Mouse (Mus musculus): ENCODE data around the gene Rasl10b. TPM values are rescaled to one million over a fixed set of nuclear protein-coding genes. Genes with fewer than 3 reads are reported as not detected.

The Rasl10b gene
- polyA plus RNA-seq (2012; rRNA removed) = 0.05 and 0.07 TPM in 2 replicates

GRCm38 (mm10) chr11:83409087-83409754 lies at the start of gene Rasl10b:
Rasl10b (plus strand) TSS chr11:83409137.

GRCm38 (mm10) chr11:83429355-83429754 lies 20.4 kb downstream of the Rasl10b start, which contains the start of gene Gas2l2:
Gas2l2 (minus strand) TSS chr11:83429455.

GRCm38 (mm10) chr11:83437377-83437776 lies 28.4 kb downstream of the Rasl10b start, which contains the start of gene 1700020L24Rik:
1700020L24Rik (plus strand) TSS chr11:83437677.

GRCm38 (mm10) chr11:83462711-83463244 lies 53.8 kb downstream of the Rasl10b start, which contains the start of gene Mmp28:
Mmp28 (minus strand) TSS chr11:83463071.

Other genes starting within 250 kb of the Rasl10b start
- 22.5 and 26.4 TPM in 2 replicates for gene Slfn4, start 234.0 kb upstream of the Rasl10b start, polyA plus RNA-seq (2012; rRNA removed)
- gene Slfn3, start 217.8 kb upstream of the Rasl10b start, polyA plus RNA-seq (2012; rRNA removed) = 1.6 and 1.8 TPM in 2 replicates
- gene Slfn14, start 122.4 kb upstream of the Rasl10b start, polyA plus RNA-seq (2012; rRNA removed) = 10.2 and 11.4 TPM in 2 replicates
- gene Ap2b1, start 110.1 kb upstream of the Rasl10b start, polyA plus RNA-seq (2012; rRNA removed) = 10.6 and 11.5 TPM in 2 replicates
- 4.5 and 4.9 TPM in 2 replicates for gene Pex12, start 106.6 kb upstream of the Rasl10b start, polyA plus RNA-seq (2012; rRNA removed)
- 0.01 TPM in 1 of 2 replicates, not detected in the other for gene Gas2l2, start 20.3 kb downstream of the Rasl10b start, polyA plus RNA-seq (2012; rRNA removed)
- 5.3 and 7.1 TPM in 2 replicates for gene 1700020L24Rik, start 28.5 kb downstream of the Rasl10b start, polyA plus RNA-seq (2012; rRNA removed)
- gene Mmp28, start 53.9 kb downstream of the Rasl10b start, polyA plus RNA-seq (2012; rRNA removed) = 0.37 and 0.45 TPM in 2 replicates
- 24.8 and 30.1 TPM in 2 replicates for gene Taf15, start 63.9 kb downstream of the Rasl10b start, polyA plus RNA-seq (2012; rRNA removed)
- 0.01 TPM in 1 of 2 replicates, not detected in the other for gene Heatr9, start 113.0 kb downstream of the Rasl10b start, polyA plus RNA-seq (2012; rRNA removed)
- gene Ccl5, start 121.4 kb downstream of the Rasl10b start, polyA plus RNA-seq (2012; rRNA removed) = 3.7 and 6.4 TPM in 2 replicates
- gene Ccl9, start 169.5 kb downstream of the Rasl10b start, polyA plus RNA-seq (2012; rRNA removed) = 36.2 and 38.4 TPM in 2 replicates
- gene Ccl6, start 183.9 kb downstream of the Rasl10b start, polyA plus RNA-seq (2012; rRNA removed) = 7.1 and 7.7 TPM in 2 replicates
- gene Rpl9-ps1, start 236.5 kb downstream of the Rasl10b start, polyA plus RNA-seq (2012; rRNA removed) = not detected in 2 replicates
- 0.90 and 1.7 TPM in 2 replicates for gene Ccl3, start 240.2 kb downstream of the Rasl10b start, polyA plus RNA-seq (2012; rRNA removed)